Mouse (Mus musculus) urinary bladder, postnatal 14 days (tissue): Measurements from ENCODE around the gene Gpr19.

ENCODE experiments used
- DNase-seq: peaks from one replicate; pipeline ENCODE4 v3.0.0; 2021; ENCODE audit warnings: low spot score

Gene Gpr19

DNA sequence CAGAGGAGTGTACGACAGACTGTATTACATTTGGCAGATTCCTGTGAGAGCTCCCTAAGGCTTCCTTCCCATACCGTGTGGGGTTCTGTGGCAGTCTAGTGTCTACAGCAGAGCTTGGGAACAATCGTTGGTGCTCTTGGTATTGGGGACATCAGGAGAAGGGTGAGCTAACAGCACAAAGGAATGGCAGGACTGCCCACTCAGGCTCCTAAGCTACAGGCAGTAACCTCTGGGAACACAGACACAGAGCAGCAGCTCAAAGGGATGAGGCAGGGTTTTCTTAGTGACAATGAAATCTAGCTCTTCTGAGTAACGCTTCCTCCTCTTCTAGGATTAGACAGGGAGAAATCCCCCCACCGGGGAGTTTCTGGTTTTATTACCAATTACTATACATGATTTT lies 11.4 kb downstream of the Gpr19 start:
- DNase-seq, result no peak

DNA sequence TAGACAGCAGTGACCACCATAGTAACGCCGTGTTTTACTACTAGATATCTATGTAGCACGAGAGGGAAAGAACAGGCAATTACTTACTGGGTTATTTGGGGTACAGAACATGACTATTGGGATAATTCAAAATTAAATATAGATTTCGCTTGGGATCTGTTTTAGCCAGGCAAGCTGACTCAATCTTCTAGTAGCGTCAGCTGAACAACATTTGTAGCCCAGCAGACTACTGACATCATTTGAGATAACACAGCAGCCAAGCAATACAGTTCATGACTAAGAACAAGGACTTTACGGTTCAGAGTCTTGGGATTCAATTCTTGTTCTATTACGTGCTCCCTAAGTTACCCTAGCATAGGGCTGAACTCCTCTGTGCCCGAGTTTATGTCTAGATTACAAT lies 11.9 kb downstream of the Gpr19 start:
- DNase-seq, result no peak

DNA sequence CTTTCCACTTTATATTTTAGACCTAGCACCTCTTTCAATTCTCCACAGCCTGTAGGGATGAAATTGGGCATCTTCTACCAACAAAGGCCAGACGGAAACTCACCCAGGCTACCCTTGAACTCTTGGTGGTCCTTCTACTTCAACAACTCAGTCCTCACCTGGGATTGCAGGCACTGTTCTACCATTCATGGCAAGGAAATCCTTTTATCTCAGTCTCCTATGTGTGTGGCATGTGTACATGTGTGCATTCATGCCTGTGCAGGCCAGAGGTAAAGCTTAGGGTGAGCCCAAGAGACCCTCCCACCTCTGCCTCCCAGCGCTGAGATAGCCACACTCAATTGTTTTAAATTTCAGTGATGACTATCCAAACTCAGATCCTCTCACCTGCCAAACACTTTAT lies 12.9 kb downstream of the Gpr19 start:
- no peak for DNase-seq

DNA sequence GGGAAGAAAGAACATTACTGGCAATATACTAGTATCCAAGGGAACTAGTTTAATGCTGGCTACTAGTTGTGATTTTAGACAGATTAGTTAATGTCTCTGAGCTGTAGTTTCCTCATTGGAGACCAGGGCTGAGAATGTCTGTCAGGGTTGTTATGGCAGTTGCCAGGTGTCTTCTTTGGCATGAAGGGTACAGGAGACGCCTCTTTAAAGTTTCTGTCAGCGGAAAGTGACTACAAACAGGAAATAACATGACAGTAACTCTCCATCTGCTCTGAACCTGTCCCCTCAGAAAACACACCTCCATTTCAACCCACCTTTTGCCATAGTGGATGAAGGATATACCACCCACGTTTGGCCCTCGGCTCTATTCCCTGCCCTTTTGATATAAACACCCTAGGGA lies 14.7 kb downstream of the Gpr19 start:
- DNase-seq, result no peak

DNA sequence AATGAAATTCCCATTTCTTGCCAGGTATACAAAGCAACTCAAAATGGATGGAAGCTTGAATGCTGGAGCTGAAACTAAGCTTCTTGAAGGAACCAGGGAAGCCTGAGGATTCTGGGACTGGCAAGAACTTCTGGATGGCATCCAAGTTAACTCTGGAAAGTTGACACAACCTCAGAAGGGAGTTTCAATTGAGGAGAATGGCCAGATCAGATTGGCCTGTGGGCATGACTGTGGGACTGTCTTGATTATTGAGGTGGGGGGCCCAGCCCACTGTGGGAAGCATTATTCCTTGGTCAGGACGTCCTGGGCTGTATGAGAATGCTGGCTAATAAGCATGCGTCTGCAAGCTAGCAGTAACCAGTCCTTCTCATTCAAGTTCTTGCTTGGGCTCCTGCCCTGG lies 18.3 kb downstream of the Gpr19 start:
- DNase-seq, result no peak

DNA sequence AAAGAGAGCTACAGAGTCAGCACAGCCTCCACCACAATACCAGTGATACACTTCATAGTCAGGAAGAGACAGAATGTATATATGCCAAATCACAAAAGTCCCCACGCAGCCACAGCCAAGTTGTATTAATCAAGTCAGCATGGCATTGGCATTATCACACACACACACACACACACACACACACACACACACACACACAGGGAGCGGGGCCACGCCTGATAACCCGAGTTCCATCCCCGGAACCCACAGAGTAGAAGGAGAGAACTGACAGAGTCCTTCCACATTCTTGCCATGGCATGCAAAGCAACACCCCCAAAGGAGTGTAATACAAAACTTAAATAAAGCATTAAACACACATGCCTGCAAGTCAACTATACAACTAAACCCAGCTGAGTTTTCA lies 18.8 kb downstream of the Gpr19 start:
- no peak for DNase-seq

DNA sequence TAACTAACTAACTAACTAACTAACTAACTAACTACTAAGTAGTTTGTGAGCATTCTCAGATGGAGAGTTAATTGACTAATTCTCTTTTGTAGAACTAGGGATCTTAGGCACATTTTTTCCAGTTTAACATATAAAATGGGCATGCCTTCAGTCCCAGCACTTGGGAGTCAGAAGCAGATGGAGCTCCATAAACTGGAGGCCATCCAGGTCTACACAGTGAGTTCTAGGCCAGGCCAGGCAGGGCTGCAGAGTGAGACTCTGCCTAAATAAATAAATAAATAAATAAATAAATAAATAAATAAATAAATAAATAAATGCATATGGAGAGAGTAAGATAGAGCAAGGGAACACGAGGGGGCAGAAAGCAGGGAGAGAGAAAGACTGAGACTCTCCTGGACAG lies 20.5 kb downstream of the Gpr19 start:
- DNase-seq, result no peak

DNA sequence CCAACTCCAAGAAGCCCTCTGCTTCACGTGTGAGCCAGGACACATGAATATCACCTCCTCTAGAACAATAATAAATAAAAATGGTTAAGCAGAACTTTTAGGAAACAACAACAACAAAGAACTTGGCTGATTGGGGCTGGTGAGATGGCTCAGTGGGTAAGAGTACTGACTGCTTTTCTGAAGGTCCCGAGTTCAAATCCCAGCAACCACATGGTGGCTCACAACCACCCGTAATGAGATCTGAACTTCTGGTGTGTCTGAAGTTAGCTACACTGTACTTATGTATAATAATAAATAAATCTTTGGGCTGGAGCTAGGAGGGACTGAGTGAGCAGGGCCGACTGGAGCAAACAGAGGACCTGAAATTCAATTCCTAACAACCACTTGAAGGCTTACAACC lies 21.1 kb downstream of the Gpr19 start:
- DNase-seq, result no peak

DNA sequence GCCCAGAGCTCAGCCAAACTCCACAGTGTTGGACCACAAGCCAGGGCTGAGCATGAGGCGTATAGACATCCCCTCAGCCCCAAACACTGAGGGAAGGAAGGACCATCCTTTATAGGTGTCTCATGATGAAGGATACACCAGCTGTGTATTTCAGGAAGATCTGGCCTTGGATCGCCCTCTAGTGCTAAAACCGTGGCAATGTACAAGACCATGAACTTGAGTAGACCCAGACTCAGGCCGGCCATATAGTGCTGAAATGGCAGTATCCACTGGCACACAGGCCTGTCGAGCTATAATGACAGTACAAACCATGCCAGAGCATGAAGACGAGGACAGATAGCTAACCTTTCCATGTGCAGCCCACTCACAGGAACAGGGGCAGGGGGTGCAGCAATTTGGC lies 21.6 kb downstream of the Gpr19 start:
- no peak for DNase-seq

DNA sequence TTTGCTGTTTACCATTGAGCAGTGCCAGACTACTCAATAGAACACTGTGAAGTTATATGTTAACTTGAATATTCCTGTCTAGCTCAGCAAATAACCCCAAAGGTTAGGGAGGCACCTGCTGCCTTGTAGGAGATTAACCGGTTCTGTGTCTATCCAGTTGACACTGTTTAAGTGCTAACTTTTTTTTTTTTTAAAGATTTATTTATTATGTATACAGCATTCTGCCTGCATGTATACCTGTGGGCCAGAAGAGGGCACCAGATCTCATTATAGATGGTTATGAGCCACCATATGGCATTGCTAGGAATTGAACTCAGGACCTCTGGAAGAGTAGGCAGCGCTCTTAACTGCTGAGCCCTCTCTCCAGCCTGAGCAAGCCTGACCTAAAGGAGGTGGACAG lies 25.4 kb downstream of the Gpr19 start:
- DNase-seq, result no peak

DNA sequence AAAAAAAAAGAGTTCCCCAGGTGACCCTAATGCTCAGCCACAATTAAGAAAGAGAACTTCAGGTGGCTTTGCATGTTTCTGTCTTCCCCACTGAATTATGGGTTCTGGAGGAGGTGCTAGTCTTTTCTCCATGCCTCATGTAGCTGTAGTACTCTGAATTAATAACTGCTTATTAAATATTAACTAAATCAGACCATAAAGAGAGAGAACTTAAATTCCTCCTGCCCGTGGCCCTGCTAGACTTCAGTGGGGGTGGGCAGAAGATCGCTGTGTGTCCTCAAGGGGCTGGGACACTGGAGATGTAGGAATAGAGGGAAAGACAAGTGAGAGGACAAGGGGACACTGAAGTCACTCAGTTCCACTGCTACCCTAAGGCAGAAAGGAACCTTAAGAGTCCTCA lies 26.1 kb downstream of the Gpr19 start:
- DNase-seq, result no peak

DNA sequence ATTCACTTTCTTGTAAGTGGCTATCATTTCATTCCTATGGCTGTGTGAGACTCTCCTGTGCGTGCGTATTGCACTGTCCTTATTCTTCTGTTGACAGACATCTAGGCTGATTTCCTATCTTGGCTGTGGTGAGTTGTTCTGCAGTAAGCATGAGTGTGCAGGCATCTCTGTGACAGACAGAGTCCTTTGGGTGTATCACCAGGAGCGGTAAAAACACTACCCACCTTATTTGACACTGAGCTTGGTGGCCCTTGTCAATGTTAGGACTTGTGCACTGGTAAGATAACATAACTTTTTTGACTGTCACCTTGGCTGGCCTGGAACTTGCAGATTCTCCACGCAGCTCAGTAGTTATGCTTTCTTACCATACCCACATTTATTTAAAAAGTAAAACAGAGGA lies 27.5 kb downstream of the Gpr19 start:
- no peak for DNase-seq

DNA sequence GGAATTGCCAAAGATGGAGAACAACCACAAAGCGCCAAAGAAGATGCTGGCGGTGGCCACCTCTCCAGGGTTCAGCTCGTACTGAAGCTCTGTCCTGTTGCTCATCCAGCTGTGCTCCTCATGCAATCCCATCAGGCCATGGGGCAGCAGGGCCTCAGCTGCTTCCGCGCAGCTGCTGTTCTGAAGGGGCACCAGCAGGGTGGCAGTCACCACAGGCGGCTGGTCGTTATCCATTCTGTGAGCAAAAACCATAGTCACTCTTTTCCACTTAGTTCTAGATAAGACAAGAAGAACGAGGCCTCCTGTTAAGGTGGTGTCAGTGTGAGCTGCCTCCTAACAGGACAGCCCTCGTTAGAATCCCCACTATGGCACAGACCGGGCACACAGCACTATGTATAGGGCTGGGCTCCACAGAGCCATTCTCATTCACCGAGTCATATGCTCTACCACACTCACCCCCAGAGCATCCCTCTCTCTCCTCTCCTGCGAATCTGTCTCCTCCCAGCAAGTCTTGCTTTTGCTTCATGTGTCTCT lies 28.1 kb downstream of the Gpr19 start:
- DNase-seq, result no peak

DNA sequence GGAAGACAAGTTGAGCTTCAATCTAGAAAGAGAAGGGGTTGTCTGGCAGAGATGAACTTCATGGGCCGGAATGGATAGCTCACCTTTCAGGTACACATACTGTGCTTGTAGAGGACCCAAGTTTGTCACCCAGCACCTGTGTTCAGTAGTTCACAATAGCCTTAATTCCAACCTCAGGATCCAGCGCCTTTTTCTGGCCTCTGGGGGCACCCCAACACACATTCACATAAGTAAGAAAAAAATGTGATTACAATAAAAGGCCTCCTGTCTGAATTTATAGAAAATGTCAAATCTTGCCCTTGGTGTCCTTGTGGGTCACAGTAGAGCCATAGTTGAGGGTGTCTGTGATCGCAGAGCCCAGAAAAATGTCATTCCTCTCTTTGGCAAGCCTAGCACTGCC lies 31.1 kb downstream of the Gpr19 start:
- DNase-seq, result no peak

DNA sequence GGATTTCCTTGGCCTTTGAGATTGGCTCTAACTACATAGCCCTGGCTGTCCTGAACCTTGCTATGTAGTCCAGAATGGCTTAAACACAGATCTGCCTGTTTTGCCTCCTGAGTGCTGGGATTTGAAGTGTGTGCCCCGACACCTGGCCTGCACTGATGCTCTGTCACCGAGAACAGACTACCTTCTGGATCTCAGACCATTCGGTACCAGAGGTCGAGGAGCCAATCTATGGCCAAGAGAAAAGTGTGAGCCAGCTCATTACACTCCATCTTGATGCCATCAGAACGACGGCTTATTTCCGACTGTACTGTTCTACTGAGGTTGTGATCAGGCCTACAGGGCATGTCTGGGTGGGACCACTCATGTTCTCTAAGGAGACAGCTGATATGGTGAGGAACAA lies 32.3 kb downstream of the Gpr19 start:
- no peak for DNase-seq

DNA sequence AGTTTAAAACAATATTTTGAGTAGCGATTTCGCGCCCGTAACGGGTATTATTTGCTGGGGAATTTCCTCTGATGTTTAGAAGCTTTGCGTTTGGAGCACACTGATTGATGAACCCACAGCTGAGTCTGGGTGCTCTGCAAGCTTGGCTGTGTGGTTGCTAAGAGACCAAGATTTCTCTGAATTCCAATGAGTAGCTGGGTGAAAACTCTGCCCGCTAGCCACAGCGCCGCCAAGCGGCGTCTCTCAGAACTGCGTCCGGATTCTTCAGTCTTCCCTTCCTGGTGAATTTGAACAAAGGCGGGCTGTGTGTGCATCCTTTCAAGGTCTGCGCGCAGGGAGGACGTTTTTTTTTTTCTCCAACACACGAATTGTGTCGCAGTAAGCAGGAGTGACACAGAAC lies 35.2 kb downstream of the Gpr19 start:
- peak; percentile 95 for DNase-seq

DNA sequence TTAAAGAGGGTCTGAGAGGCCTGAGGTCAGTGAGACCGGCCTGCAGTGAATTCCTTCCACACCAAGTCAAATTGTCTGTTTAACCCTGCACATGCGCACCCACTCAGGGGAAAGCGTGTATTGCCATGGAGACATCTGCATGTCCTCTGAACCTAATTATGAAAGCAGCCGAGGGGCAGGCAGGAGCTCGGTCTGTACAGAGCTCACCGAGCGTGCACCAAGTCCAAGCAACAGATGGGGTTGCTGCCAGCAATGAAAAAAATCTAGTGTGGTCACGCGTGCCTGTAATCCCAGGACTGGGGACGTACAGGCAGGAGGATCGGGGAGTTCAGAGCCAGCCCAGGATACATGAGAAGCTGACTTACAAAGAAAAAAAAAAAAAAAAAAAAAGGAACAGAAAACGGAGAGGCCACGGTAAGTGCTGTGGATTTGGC lies 35.7 kb downstream of the Gpr19 start:
- peak; percentile 20 for DNase-seq

DNA sequence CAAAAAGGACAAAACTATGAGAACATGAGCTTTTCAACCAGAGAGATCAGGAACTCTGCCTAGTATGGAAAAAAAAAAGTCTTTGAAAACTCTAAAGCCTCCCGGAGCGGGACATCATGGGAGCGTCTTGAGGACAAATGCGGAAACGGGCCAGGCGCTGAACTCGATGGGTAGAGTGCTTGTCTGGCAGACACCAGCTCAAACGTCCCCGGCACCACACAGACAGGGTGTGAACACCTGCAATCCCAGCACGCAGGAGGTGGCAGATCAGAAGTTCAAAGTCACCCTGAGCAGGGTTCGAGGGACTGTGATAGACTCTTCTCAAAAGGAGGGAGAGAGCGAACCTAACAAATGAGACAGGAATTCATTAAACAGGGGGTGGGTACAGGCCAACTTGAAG lies 37.0 kb downstream of the Gpr19 start:
- no peak for DNase-seq

DNA sequence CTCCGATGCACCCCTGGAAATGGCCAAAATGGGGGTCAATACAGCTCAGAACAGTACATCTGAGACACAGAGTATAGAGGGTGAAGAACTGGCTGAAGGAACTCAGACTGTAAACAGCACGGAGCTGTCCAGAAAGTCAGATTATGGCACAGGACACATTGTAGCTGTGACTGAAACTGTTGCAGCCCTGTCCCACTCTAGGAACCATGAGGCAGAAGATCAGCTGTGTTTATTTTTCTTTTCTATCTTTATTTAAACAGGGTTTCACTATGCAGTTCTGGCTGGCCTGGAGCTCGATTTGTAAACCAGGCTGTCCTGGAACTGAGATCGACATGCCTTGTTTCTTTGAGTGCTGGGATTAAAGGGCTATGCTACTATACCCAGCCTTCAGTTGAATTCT lies 38.1 kb downstream of the Gpr19 start:
- no peak for DNase-seq

DNA sequence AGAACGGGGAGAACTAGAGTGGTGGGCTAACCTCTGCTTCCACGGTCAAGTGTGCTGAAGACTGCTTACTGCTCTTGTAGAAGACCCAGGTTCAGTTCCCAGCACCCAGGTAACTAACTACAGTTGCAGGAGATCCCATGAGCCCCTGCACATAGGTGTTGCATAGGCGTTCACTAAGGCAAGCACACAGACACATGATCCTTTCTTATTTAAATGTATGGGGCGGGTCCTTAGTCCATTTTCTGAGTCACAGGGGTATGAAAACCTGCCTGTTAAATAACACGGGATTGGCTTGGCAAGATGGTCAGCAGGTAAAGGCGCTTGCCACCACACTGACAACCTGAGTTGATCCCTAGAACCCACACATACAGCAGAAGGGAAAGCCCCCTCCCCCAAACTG lies 39.4 kb downstream of the Gpr19 start:
- no peak for DNase-seq

DNA sequence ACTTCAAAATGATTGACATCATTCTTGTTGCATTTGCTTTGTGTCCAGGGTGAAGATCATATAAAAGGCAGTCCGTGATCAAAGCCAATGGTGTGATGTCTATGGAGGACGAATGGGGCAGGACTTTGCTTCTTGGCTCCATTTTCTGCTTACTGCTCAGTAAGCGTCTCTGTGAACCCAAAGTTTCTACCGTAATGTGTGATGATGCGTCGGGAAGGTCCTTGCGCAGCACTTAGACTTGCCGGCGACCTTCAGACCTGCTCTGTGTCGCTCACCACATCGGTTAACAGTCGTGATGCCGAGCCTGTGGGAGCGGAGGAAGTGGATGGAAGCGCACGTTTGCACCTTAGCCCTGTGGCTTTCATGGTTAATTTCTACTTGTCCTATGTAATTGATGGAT lies 42.5 kb downstream of the Gpr19 start:
- no peak for DNase-seq

DNA sequence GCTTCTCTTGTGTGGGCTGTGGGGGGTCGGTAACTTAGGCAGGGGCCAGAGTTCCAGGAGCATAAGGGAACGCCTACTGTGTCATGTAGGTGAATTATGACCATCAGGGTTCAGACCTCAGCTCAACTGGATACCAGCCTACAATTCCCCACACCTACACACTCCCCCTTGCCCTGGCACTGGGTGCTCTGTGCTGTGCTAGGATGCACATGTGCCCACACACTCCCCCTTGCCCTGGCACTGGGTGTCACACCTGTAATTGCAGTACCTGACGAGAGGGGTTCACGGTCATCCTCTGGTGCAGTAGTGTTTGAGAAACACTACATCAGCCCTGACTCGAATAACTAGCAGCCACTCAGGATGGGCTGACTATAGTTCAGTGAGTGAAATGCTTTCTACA lies 43.6 kb downstream of the Gpr19 start:
- DNase-seq, result no peak

DNA sequence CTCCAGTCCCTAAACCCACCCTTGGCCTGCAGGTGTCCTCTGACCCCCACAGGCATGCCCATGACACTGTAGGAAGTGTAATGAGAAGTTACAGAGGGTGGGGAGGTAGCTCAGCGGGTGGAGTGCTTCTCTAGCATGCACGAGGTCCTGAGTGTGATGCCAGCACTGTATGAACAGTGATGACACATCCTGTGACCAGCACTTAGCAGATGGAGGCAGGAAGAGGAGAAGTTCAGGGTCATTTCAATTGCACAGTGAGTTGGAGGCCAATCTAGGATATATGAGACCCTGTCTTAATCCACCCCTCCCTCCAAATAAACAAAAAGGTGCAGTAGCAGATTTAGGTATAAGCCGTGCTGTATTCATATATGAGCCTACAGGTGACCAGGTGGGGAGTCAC lies 48.4 kb downstream of the Gpr19 start:
- no peak for DNase-seq

DNA sequence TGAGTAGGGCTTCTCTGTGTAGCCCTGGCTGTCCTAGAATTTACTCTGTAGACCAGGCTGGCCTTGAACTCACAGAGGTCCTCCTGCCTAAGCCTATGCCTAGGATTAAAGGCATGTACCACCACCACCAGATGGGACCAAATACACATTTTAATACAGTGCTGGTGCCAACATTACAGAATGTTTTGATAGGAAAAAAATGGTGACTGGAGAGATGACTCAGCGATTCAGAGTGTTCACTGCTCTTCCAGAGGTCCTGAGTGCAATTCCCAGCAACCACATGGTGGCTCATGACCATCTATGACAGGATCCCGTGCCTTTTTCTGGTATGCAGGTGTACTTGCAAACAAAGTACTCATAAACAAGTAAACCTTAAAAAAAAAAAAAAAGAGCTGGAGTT lies 48.9 kb downstream of the Gpr19 start:
- no peak for DNase-seq

DNA sequence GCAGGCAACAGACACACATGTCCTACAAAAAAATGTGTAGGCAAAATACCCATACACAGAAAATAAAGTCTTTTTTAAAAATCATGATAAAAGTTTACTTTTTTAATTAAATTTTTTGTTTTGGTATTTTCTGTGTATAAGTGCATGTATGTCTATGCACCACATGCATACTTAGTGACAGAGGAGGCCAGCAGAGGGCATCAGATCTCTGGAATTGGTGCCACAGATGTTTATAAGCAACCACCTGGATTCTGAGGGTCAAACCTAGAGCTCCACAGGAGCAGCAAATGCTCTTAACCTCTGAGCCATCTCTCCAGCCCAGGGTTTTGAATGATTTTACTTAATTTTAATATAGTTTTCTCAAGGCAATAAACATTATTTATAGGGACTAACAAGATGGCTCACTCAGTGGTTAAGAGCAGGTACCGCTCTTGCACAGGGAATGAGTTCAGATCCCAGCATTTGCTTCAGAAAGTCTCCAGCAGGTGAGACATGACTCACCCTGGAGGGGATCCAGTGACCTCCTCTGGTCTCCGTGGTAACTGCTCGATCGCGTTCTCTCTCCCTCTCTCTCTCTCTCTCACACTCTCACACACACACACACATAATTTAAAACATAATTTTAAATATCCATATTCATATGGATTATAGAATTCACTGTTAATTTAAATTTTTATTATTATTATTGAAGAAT lies 50.0 kb downstream of the Gpr19 start:
- DNase-seq, result no peak
